Mouse (Mus musculus) hindbrain, embryonic 10.5 days (tissue): ENCODE results near the gene Gimap7. TPM values are rescaled to one million over a fixed set of nuclear protein-coding genes. Genes with fewer than 3 reads are reported as not detected.

Source experiments
- DNase-seq: peaks from one replicate; pipeline ENCODE4 v3.0.0-alpha.2; 2017; ENCODE audit warnings: low spot score
- H3K27ac ChIP-seq: fragments of 300-500 bp; sonication (generic); 2 replicates; pipeline ENCODE4 v1.5.1; 2016; ENCODE audit warnings: mild to moderate bottlenecking, moderate library complexity
- H3K27me3 ChIP-seq: fragments of 300-500 bp; sonication (generic); 2 replicates; pipeline ENCODE4 v1.6.1; 2016; ENCODE audit warnings: mild to moderate bottlenecking; ENCODE audit not compliant: poor library complexity, insufficient read depth, severe bottlenecking
- H3K36me3 ChIP-seq: fragments of 300-500 bp; sonication (generic); 2 replicates; pipeline ENCODE4 v1.6.1; 2016; ENCODE audit warnings: mild to moderate bottlenecking, moderate library complexity
- H3K4me1 ChIP-seq: fragments of 300-500 bp; sonication (generic); replicated peaks from 2 replicates; pipeline ENCODE4 v1.6.1; 2016; ENCODE audit warnings: mild to moderate bottlenecking
- H3K4me3 ChIP-seq: fragments of 300-500 bp; sonication (generic); 2 replicates; pipeline ENCODE4 v1.5.1; 2016; ENCODE audit warnings: mild to moderate bottlenecking, moderate library complexity
- H3K9me3 ChIP-seq: fragments of 300-500 bp; sonication (generic); 2 replicates; pipeline ENCODE4 v1.6.1; 2016; ENCODE audit warnings: mild to moderate bottlenecking, moderate library complexity
- WGBS: fragments of 180-500 bp; shearing (Covaris S2); methylation state at CpG from one replicate; pipeline ENCODE4 v1.1.7; 2016; 5-methylcytosine and 5-hydroxymethylcytosine counted together
- polyA plus RNA-seq: library from polyadenylated mRNA; unstranded; fragments of >200 nt; fragmentation: Nextera tagmentation; extraction: Ambion mirVana; gene quantifications from 2 replicates; pipeline ENCODE4 v1.2.1, GENCODE M21; 2016

Gimap7 gene
- polyA plus RNA-seq, 1 experiment from 2014 or later, result not detected

DNA sequence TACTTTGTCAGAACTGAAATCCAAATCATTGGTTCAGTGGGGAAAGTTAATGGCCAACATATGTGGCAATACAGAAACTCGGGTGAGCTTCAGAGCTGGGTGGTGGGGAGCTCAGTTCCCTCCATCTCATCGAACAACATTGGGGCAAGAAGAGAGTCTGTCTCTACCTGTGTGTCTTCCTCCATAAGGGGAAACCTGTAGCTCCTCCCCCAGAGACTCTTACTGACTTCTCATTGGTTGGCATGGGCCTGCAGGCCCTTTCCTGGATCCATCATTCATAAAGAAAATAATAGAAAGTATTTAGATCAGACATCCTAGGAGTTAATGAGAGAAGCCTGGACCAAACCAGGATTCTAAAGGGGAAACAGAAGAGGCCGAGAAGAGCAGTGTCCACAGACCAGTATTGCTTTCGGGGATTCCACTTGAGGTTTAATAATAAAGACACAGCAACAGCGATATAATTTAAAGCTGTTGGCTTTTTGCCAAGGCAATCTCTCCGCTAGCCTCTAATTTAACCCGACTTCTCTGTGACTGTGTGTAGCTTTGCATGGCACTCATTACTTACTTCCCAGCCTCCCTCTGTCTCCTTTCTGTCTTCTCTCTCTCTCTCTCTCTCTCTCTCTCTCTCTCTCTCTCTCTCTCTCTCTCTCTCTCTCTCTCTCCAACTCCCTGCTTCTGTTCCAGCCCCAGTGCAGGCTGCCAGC lies 45.3 kb downstream of the Gimap7 start:
- no peak for DNase-seq
- WGBS, result 88% methylated on average over 7 of the region's 7 CpGs
- no peak overlapping the region for H3K4me3 ChIP-seq
- H3K9me3 ChIP-seq, result peaks cover 8% of the 10 kb centered on the region; the same call in 1 of the 2 replicates
- H3K27ac ChIP-seq, result no peak overlapping the region
- no peaks in the 10 kb centered on the region for H3K36me3 ChIP-seq
- H3K27me3 ChIP-seq, result no peaks in the 10 kb centered on the region
- H3K4me1 ChIP-seq, result no peaks in the 10 kb centered on the region

DNA sequence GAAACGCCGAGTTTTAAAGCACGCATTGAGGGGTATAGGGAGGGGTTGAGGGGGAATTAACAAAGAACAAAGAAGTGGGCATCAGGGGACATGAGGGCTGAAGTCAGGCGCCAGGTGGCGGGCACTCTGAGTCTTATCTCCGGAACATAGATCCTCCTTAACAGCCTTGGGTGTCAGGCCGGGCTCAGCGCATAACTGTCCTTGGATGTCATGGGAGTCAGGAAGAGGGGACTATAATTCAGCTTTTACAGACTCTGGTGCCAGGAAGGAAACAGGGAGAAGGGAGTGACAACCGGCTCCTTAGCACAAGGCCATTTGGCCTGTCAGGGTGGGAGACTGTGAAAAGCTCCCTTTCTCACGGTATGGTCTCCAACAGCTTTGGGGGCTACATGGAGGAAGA lies 46.1 kb downstream of the Gimap7 start:
- H3K4me1 ChIP-seq, result no peaks in the 10 kb centered on the region
- DNase-seq, result no peak
- no peak overlapping the region for H3K4me3 ChIP-seq
- WGBS, result 93% methylated on average over 10 of the region's 10 CpGs
- H3K36me3 ChIP-seq, result no peaks in the 10 kb centered on the region
- H3K9me3 ChIP-seq, result peaks cover 8% of the 10 kb centered on the region; the same call in 1 of the 2 replicates
- no peak overlapping the region for H3K27ac ChIP-seq
- H3K27me3 ChIP-seq, result no peaks in the 10 kb centered on the region

DNA sequence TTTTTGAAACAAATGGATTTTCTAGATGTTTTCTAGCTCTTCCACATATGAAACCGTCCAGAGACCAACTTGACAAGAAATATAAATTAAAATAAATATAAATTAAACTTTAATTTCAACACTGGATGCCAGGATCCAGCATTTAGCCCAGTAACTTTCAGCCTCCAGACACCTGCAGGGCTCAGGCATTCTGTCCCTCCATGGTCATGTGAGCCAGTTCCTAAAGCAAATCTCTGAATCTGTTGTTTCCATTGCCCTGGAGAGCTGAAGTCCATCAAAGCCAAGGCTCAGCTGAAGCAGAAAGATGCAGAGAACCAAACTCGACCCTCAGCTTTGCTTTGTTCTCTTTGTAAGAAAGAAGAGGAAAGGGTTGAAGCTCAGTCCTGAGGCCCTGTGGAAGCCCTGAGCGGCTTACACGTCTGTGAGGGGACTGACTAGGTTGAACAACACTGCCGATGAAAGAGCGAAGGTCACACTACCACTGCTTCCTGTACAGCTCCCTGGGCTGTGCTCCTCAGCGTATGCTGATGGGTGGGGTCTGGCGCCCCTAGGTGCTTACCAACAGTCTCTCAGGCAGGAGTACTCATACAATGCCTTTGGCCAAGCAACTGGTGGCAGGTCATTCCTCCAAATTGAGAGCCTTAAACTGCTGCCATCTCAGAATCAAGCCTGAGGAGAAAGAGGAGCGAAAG lies 49.9 kb downstream of the Gimap7 start:
- DNase-seq, result no peak
- no peaks in the 10 kb centered on the region for H3K27me3 ChIP-seq
- WGBS, result 75% methylated on average over 9 of the region's 9 CpGs
- H3K36me3 ChIP-seq, result no peaks in the 10 kb centered on the region
- H3K27ac ChIP-seq, result no peak overlapping the region
- peaks cover 8% of the 10 kb centered on the region; the same call in 1 of the 2 replicates for H3K9me3 ChIP-seq
- H3K4me3 ChIP-seq, result no peak overlapping the region
- H3K4me1 ChIP-seq, result no peaks in the 10 kb centered on the region

DNA sequence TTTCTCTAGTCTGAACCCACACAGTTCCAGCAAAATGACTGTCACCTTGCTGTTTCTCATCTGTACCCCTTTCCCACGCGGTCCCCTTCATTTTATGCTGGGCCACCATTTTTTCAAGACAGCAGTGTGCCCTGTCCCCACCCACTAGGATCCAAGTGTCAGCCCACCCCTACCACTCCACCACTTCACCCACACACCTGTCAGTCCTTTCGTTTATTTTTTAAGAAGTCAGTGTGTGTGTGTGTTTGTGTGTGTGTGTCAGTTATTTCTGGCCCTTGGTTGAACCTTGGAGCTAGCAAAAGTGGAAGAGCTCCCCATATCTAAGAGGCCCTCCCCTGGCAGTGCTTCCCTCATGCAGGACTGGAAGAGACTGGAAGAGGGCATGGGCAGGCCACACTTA lies 50.5 kb downstream of the Gimap7 start:
- no peak for DNase-seq
- Histone ChIP-seq H3K27ac (no peak overlapping the region), H3K4me3 (no peak overlapping the region), H3K4me1 (no peaks in the 10 kb centered on the region), H3K27me3 (no peaks in the 10 kb centered on the region), H3K9me3 (peaks cover 8% of the 10 kb centered on the region; the same call in 1 of the 2 replicates), H3K36me3 (no peaks in the 10 kb centered on the region)
- WGBS, result 87% methylated on average over 3 of the region's 3 CpGs

DNA sequence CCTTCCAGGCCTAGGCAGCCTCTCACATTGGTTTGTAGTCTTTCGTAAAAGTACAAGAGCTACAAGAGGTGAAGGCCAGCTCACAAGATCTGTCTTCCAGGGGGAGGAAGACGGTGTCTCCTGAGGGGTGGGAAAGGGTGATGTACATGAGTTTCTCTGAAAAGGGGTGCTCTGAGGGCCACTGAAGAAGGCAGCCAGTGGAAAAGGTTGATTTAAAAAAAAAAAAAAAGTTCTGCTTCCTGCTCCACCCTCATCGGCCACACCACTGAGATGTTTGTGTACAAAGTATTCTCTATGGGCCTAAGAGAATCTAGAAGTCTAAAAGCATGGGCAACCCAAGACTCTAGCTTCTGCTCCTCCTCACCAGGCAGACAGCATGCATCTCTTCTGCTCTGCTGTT lies 52.3 kb downstream of the Gimap7 start, which contains the start of gene Gimap3:
TSS of gene Gimap3 (minus strand) at position 156 of the 400 bp plus-strand sequence.
- no peak within 1 kb of the TSS for H3K27ac ChIP-seq
- no peak for DNase-seq
- WGBS, result 85% methylated on average over 3 of the region's 3 CpGs

DNA sequence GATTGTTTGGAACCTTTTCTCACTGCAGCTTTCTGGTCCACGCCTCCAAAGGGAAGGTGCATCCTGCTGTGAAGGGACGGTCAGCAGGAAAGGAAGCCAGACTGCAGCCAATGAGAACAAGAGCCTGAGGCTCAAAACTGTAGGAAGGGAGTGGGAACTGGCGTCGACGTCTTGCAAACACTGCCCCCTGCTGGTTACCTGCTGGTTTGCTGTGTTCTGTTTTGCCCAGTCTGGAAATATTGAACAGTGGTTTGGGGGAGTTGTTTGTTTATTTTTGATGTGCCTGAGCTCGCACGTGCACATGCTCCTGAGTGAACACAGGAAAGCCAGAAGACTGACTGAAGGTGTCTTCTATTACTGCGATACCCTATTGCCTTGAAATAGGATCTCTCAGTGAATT lies 53.6 kb downstream of the Gimap7 start:
- WGBS, result 13% methylated on average over 8 of the region's 8 CpGs
- Histone ChIP-seq H3K4me3 (no peak overlapping the region), H3K4me1 (no peaks in the 10 kb centered on the region), H3K27me3 (no peaks in the 10 kb centered on the region), H3K27ac (no peak overlapping the region), H3K36me3 (no peaks in the 10 kb centered on the region), H3K9me3 (no peaks in the 10 kb centered on the region)
- DNase-seq, result peak; percentile 80

More for the DNA sequence above, 52.3 kb downstream of the Gimap7 start, which contains the start of gene Gimap3:
- no peaks in the 10 kb centered on the region for H3K9me3 ChIP-seq
- H3K4me1 ChIP-seq, result no peaks in the 10 kb centered on the region
- H3K4me3 ChIP-seq, result no peak within 1 kb of the TSS
- no peaks in the 10 kb centered on the region for H3K27me3 ChIP-seq
- no peaks in the 10 kb centered on the region for H3K36me3 ChIP-seq

Other genes with a start within 250 kb of the Gimap7 start
- gene Atp6v0e2, start 181.0 kb upstream of the Gimap7 start, polyA plus RNA-seq, result 45.7 and 62.2 TPM in 2 replicates
- 16.9 and 25.2 TPM in 2 replicates for gene Lrrc61, start 163.8 kb upstream of the Gimap7 start, polyA plus RNA-seq
- gene Rarres2, start 145.8 kb upstream of the Gimap7 start, polyA plus RNA-seq, result 0.42 and 1.9 TPM in 2 replicates
- gene Gm45021, start 129.0 kb upstream of the Gimap7 start, polyA plus RNA-seq, result not detected in 2 replicates
- 55.9 and 57.2 TPM in 2 replicates for gene Repin1, start 124.7 kb upstream of the Gimap7 start, polyA plus RNA-seq
- 1.2 TPM in 1 of 2 replicates, not detected in the other for gene Gm44965, start 124.7 kb upstream of the Gimap7 start, polyA plus RNA-seq
- 10.5 and 12.5 TPM in 2 replicates for gene Zfp775, start 116.6 kb upstream of the Gimap7 start, polyA plus RNA-seq
- gene AI854703, start 91.9 kb upstream of the Gimap7 start, polyA plus RNA-seq, result 0.96 and 1.3 TPM in 2 replicates
- gene Gimap8, start 71.4 kb upstream of the Gimap7 start, polyA plus RNA-seq, result 0.37 and 0.75 TPM in 2 replicates
- gene Gimap9, start 42.5 kb upstream of the Gimap7 start, polyA plus RNA-seq, result 3.4 and 4.4 TPM in 2 replicates
- gene Gimap4, start 34.1 kb upstream of the Gimap7 start, polyA plus RNA-seq, result 5.3 and 5.8 TPM in 2 replicates
- 10.0 and 10.4 TPM in 2 replicates for gene Gimap6, start 10.4 kb upstream of the Gimap7 start, polyA plus RNA-seq
- not detected in 2 replicates for gene Gm28053, start within 50 bp of the Gimap7 start, polyA plus RNA-seq
- 5.0 and 5.9 TPM in 2 replicates for gene Gimap1, start 20.4 kb downstream of the Gimap7 start, polyA plus RNA-seq
- gene Gimap5, start 27.6 kb downstream of the Gimap7 start, polyA plus RNA-seq, result 0.47 and 0.71 TPM in 2 replicates
- 0.09 TPM in 1 of 2 replicates, not detected in the other for gene Gimap3, start 52.2 kb downstream of the Gimap7 start, polyA plus RNA-seq
- 16.9 and 21.5 TPM in 2 replicates for gene Tmem176a, start 122.3 kb downstream of the Gimap7 start, polyA plus RNA-seq
- gene Tmem176b, start 122.9 kb downstream of the Gimap7 start, polyA plus RNA-seq, result 34.0 and 52.9 TPM in 2 replicates
- gene Aoc1, start 154.3 kb downstream of the Gimap7 start, polyA plus RNA-seq, result not detected in 2 replicates
- not detected in 2 replicates for gene 1600015I10Rik, start 211.3 kb downstream of the Gimap7 start, polyA plus RNA-seq